Mouse (Mus musculus): ENCODE measurements at regions not wholly inside any gene's neighbourhood (a gene's known extent, or its start where the extent isn't known, plus 50 kb on each side); places are given as distances from the start of the nearest gene placed in this dataset.

DNA sequence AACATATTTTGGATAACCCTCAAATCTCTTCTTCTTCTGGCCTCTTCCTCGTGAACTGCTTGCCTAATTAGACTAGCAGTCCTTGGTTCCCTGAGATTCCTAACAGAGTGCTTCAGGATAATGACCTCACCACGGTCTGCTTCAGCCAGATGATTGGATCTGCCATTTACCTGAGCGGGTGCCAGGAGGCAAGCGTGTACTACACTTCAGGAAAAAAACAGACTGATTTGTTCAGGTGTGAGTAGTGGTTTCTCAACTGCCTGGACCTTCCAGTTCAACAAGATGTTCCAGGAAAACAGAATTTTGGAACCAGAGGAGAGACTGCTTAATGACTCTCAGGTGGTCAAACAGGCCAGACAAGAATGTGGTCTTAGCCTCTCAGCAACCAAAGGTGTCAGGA is 215.4 kb downstream of the Pax3 start:
- Histone ChIP-seq H3K9ac (replicated peaks) (no peak overlapping the region), H3K4me2 (no peak overlapping the region), H3K4me1 (replicated peaks) (no peaks in the 10 kb centered on the region; the same call in 1 of the 2 replicates), H3K4me3 (replicated peaks) (no peak overlapping the region), H3K36me3 (no peaks in the 10 kb centered on the region), H3K27me3 (peaks cover 41% of the 10 kb centered on the region), H3K9me3 (no peaks in the 10 kb centered on the region), H3K27ac (no peak overlapping the region)
- ATAC-seq (ENCODE audit: insufficient number of reproducible peaks, insufficient read depth, low FRiP score, low TSS enrichment, low read depth) = no peak
- 59% methylated on average over 4 of the region's 4 CpGs for WGBS

DNA sequence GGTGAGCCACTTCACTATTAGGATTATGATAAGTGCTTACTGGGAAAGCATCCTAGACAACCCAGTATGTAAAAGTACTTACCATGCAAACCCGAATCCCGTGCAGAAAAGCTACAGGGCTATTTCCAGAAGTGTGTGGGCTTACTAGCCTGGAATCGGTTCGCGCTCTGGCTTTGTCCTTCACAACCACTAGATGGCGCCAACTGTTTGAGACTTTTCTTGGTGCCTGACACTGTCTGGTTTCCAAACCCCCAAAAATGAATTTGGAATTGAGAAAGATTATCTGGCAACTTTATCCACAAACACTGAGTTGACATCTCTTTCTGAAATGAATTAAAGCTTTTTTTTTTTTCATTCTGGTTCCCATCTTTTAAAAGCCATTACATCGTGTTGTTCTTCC is 218.2 kb downstream of the Pax3 start:
- no peak overlapping the region for H3K4me2 ChIP-seq
- H3K4me3 ChIP-seq (replicated peaks) = no peak overlapping the region
- ATAC-seq (ENCODE audit: insufficient number of reproducible peaks, insufficient read depth, low FRiP score, low TSS enrichment, low read depth) = no peak
- WGBS = 5% methylated on average over 7 of the region's 7 CpGs
- no peak overlapping the region for H3K9ac ChIP-seq (replicated peaks)
- H3K27ac ChIP-seq = no peak overlapping the region
- no peaks in the 10 kb centered on the region for H3K36me3 ChIP-seq
- H3K9me3 ChIP-seq = no peaks in the 10 kb centered on the region
- H3K4me1 ChIP-seq (replicated peaks) = no peaks in the 10 kb centered on the region; the same call in 1 of the 2 replicates
- peaks cover 49% of the 10 kb centered on the region for H3K27me3 ChIP-seq

DNA sequence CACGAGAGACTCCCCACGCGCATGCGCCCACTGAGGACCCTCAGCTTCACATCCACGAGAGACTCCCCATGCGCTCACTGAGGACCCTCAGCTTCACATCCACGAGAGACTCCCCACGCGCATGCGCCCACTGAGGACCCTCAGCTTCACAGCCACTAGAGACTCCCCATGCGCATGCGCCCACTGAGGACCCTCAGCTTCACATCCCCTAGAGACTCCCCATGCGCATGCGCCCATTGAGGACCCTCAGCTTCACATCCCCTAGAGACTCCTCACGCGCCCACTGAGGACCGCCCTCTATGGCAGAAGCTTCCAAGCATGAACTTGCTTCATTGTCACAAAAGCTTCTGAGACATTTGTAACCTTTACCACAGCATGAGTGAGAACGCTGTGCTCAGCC is 221.0 kb downstream of the Pax3 start:
- 91% methylated on average over 18 of the region's 18 CpGs for WGBS

DNA sequence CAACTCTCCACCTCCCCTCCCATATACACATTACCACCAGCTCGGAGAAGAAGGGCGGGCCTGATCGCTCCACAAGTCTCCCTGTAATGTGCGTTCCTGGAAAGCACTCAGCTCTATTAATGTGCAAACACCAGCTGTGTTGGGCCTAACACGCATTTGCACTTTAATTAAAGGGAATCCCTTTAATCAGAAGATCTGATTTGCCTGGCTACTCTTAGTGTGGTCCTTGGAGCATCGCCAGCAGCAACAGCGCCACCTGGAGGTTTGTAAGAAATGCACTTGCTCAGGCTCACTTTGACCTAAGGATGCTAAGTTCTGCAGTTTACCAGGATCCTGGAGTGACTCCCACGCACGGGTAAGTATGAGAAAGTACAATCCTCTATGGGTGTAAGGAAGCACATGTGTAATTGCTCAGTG is 224.6 kb downstream of the Pax3 start:
- H3K27me3 ChIP-seq = peaks cover 22% of the 10 kb centered on the region
- WGBS = 13% methylated on average over 9 of the region's 9 CpGs
- H3K4me2 ChIP-seq = peak overlapping the region; percentile 26; the same call in 1 of the 2 replicates

More for the DNA sequence above, 221.0 kb downstream of the Pax3 start:
- Histone ChIP-seq H3K4me2 (no peak overlapping the region), H3K9me3 (no peaks in the 10 kb centered on the region), H3K4me3 (replicated peaks) (no peak overlapping the region), H3K27me3 (peaks cover 39% of the 10 kb centered on the region), H3K4me1 (replicated peaks) (no peaks in the 10 kb centered on the region; the same call in 1 of the 2 replicates), H3K36me3 (no peaks in the 10 kb centered on the region), H3K9ac (replicated peaks) (no peak overlapping the region), H3K27ac (no peak overlapping the region)
- ATAC-seq (ENCODE audit: insufficient number of reproducible peaks, insufficient read depth, low FRiP score, low TSS enrichment, low read depth) = no peak

DNA sequence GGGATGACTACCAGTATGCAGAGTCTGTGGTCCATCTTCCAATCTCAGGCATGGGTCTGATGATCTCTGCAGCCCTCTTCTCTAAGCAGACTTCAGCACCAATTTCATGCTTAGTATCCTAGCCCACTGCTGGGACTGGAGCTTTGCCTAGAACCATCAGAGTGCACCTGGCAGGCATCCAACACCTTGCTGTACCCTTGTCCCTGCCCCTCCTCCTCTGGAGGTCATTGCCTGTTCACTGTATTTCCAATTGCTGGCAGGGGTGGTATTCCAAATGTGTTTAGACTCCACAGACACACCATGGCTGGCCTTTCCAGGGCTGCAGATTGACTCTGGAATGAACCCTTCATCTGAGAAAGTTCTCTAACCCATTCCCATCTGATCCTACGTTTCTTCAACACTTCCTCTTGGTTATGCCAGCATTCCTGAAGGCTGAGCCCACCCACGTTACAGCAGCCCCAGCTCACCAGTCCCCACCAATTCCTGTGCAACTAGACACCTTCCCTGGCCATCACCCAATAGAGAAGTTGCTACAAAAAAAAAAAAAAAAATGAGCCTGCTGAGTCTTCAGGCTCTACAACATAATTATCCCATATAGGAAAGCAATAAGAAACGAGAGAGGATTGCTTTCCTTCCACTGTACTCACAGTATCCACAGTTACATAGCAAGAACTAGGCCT is 232.1 kb downstream of the Pax3 start:
- Histone ChIP-seq H3K27ac (no peak overlapping the region), H3K9me3 (no peaks in the 10 kb centered on the region), H3K27me3 (no peaks in the 10 kb centered on the region), H3K36me3 (no peaks in the 10 kb centered on the region), H3K4me1 (replicated peaks) (peaks cover 4% of the 10 kb centered on the region; the same call in 1 of the 2 replicates), H3K4me2 (no peak overlapping the region), H3K4me3 (replicated peaks) (no peak overlapping the region), H3K9ac (replicated peaks) (no peak overlapping the region)
- 33% methylated on average over 3 of the region's 3 CpGs for WGBS
- ATAC-seq (ENCODE audit: insufficient number of reproducible peaks, insufficient read depth, low FRiP score, low TSS enrichment, low read depth) = 0 out of 2 replicates have a peak, but pooled peaks have one; percentile 10

More for the DNA sequence above, 224.6 kb downstream of the Pax3 start:
- H3K9ac ChIP-seq (replicated peaks) = no peak overlapping the region
- no peak for ATAC-seq (ENCODE audit: insufficient number of reproducible peaks, insufficient read depth, low FRiP score, low TSS enrichment, low read depth)
- no peaks in the 10 kb centered on the region for H3K9me3 ChIP-seq
- H3K4me1 ChIP-seq (replicated peaks) = no peaks in the 10 kb centered on the region
- no peak overlapping the region for H3K4me3 ChIP-seq (replicated peaks)
- H3K27ac ChIP-seq = no peak overlapping the region
- no peaks in the 10 kb centered on the region for H3K36me3 ChIP-seq

DNA sequence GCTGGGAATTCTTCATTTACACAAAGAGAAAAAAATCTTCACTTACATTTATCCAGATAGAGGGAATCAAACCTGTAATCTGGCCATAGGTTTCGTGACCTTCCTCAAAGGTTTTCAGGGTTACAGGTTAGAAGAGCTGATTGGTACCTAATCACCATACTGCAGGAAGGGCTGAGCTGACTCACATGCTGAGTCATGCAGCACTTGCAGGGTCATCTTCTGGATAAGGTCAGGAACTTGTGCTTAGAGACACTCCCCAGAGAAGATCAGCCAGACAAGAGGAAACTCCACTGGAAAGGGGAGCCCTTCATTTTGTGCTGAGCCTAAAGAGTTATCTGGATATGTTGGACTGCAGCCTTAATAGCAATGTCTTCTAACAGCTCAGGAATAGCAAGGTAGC is 237.6 kb downstream of the Pax3 start:
- no peaks in the 10 kb centered on the region for H3K36me3 ChIP-seq
- ATAC-seq (ENCODE audit: insufficient number of reproducible peaks, insufficient read depth, low FRiP score, low TSS enrichment, low read depth) = no peak
- H3K9ac ChIP-seq (replicated peaks) = no peak overlapping the region
- no peaks in the 10 kb centered on the region for H3K27me3 ChIP-seq
- H3K4me1 ChIP-seq (replicated peaks) = no peaks in the 10 kb centered on the region
- WGBS = 68% methylated on average over 1 of the region's 1 CpGs
- no peak overlapping the region for H3K27ac ChIP-seq
- no peaks in the 10 kb centered on the region for H3K9me3 ChIP-seq
- no peak overlapping the region for H3K4me2 ChIP-seq
- no peak overlapping the region for H3K4me3 ChIP-seq (replicated peaks)

DNA sequence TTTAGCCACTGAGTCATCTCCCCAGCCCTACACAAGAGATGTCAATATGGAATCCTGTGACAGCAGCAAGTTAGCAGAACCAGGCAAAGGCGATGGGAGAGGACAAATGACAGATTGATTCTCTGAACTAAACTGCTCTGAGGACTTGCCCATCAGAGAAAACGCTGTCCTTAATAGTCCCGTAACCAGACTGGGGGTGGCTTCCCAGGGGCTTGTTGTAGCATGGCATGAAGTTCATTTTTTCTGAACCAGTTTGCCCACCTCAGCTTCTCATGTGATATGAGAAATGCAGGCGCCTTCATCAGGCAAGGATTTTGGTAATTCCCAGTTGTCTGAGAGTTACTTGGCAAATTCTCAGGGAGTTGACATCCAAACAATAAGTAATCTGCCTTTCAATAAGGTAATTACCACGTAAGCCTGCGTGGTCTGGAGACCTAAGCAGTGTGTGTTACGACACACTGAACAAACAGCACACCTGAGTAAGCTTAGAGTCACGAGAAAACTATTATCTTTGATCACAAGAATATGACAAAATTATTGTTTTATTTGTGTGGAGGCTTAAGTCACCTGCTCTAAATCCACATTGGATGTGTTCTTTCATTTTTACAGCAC is 239.7 kb downstream of the Pax3 start:
- H3K4me1 ChIP-seq (replicated peaks) = no peaks in the 10 kb centered on the region
- ATAC-seq (ENCODE audit: insufficient number of reproducible peaks, insufficient read depth, low FRiP score, low TSS enrichment, low read depth) = no peak
- H3K9me3 ChIP-seq = no peaks in the 10 kb centered on the region
- H3K27me3 ChIP-seq = no peaks in the 10 kb centered on the region
- 78% methylated on average over 8 of the region's 8 CpGs for WGBS
- no peak overlapping the region for H3K4me3 ChIP-seq (replicated peaks)
- no peaks in the 10 kb centered on the region for H3K36me3 ChIP-seq
- H3K9ac ChIP-seq (replicated peaks) = no peak overlapping the region
- H3K27ac ChIP-seq = no peak overlapping the region
- H3K4me2 ChIP-seq = no peak overlapping the region

DNA sequence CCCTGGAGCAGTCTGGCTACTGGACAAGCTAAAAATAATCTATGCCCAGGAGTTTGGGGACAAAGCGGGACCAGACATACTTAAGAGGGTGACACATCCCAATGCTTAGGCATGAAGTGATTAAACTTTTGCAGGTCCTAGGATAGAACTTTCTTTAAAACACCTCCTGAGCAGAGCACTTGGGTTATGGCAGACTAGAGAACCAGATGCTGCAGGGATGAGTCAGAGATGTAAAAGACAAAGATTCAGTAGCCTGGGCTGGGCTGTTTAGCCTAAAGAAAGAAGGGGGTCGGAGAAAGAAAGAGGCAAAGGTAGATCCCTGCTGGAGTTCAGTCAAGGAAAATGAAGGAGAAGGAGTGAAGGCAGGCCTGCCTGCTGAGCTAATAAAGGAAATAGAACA is 249.0 kb downstream of the Pax3 start:
- Histone ChIP-seq H3K9me3 (no peaks in the 10 kb centered on the region), H3K9ac (replicated peaks) (no peak overlapping the region), H3K4me2 (no peak overlapping the region), H3K36me3 (no peaks in the 10 kb centered on the region), H3K27me3 (peaks cover 6% of the 10 kb centered on the region; the same call in 1 of the 2 replicates), H3K4me3 (replicated peaks) (no peak overlapping the region), H3K27ac (no peak overlapping the region), H3K4me1 (replicated peaks) (peaks cover 8% of the 10 kb centered on the region)
- ATAC-seq (ENCODE audit: insufficient number of reproducible peaks, insufficient read depth, low FRiP score, low TSS enrichment, low read depth) = no peak
- 88% methylated on average over 2 of the region's 2 CpGs for whole genome bisulfite sequencing

DNA sequence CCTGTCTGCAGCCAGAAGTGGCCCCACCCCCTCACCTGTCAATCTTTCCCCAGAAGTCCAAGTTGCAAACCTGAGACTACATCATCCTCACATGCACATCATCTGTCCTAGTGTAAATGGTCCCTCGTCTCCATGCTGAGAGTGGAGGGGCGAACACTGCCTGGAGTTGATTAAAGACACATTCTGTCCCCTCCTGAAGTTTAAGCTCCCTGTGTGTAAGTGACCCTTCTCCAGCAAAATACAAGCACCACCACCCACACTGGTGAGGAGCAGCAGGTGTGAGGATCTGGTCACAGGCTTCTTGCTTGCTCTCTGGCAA is 252.6 kb downstream of the Pax3 start:
- Histone ChIP-seq H3K27ac (0 out of 2 replicates have a peak overlapping the region, but pooled peaks have one; percentile 17), H3K4me3 (replicated peaks) (no peak overlapping the region), H3K9me3 (no peaks in the 10 kb centered on the region), H3K27me3 (peaks cover 6% of the 10 kb centered on the region; the same call in 1 of the 2 replicates), H3K4me1 (replicated peaks) (peaks cover 8% of the 10 kb centered on the region), H3K4me2 (no peak overlapping the region), H3K36me3 (no peaks in the 10 kb centered on the region), H3K9ac (replicated peaks) (no peak overlapping the region)
- 26% methylated on average over 2 of the region's 2 CpGs for WGBS
- 0 out of 2 replicates have a peak, but pooled peaks have one; percentile 47 for ATAC-seq (ENCODE audit: insufficient number of reproducible peaks, insufficient read depth, low FRiP score, low TSS enrichment, low read depth)

DNA sequence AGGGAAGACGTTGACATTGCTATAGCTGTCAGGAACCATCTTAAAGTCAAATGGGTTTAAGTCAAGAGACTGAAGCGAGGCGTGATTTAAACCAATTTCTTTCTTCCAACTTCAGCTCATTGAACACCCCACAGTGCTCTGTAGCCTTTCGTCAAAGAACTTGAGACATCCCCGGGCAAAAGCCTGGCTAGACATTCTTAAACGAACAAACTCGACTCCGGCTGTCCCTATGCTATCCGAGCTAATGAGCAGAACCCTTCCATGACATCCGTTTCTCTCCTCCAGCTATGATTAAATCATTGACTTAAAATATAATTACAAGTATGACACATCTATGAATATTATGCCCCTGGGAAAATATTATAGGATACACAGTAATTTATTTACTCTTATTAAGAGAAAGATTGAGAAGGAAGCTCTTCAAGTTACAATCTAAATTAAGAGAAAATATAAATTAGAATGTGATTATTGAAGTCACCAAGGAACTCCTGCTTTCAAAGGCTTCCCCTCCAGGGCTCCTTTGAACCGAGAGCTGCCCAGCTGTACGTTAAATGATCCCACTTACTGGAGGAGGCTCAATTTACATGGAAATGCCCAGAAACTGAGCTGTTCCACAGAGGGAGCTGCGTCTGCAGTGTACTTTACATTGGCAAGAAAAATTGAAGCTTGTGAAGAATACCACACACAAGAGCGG is 253.2 kb downstream of the Pax3 start:
- H3K4me1 ChIP-seq (replicated peaks) = peaks cover 8% of the 10 kb centered on the region
- no peak overlapping the region for H3K9ac ChIP-seq (replicated peaks)
- 0 out of 2 replicates have a peak overlapping the region, but pooled peaks have one; percentile 17 for H3K27ac ChIP-seq
- ATAC-seq (ENCODE audit: insufficient number of reproducible peaks, insufficient read depth, low FRiP score, low TSS enrichment, low read depth) = no peak
- no peaks in the 10 kb centered on the region for H3K36me3 ChIP-seq
- no peaks in the 10 kb centered on the region for H3K9me3 ChIP-seq
- 49% methylated on average over 14 of the region's 14 CpGs for WGBS
- H3K4me2 ChIP-seq = no peak overlapping the region
- no peak overlapping the region for H3K4me3 ChIP-seq (replicated peaks)
- peaks cover 6% of the 10 kb centered on the region; the same call in 1 of the 2 replicates for H3K27me3 ChIP-seq

DNA sequence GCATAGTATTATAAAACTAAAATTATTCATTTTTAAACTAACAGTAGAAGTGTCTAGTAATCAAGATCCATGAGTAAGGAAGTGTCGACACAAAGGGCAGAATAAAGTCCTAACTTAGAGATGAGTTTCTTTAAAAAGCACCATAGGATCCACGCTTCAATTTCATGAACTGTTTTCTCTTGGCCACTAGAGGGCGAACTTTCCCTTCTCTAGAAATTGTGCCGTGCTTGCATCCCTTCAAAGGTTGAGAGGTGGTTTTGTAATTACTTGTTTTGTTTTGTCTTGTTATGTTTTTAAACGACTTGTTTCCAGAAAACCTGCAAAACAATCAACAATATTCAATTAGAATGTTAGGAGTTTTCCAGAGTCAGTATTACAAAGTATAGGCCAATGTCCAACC is 253.8 kb downstream of the Pax3 start:
- Histone ChIP-seq H3K27ac (no peak overlapping the region), H3K27me3 (peaks cover 6% of the 10 kb centered on the region; the same call in 1 of the 2 replicates), H3K9me3 (no peaks in the 10 kb centered on the region), H3K9ac (replicated peaks) (no peak overlapping the region), H3K36me3 (no peaks in the 10 kb centered on the region), H3K4me3 (replicated peaks) (no peak overlapping the region), H3K4me1 (replicated peaks) (peaks cover 8% of the 10 kb centered on the region), H3K4me2 (no peak overlapping the region)
- 5% methylated on average over 5 of the region's 5 CpGs for WGBS
- no peak for ATAC-seq (ENCODE audit: insufficient number of reproducible peaks, insufficient read depth, low FRiP score, low TSS enrichment, low read depth)
